Mouse (Mus musculus) ES-CJ7 (cell line): ENCODE data around the gene Rrnad1.
A peak's percentile ranks its signal among the peaks of the same experiment; 100 is the strongest.

Source experiments
- DNase-seq: peaks from one replicate; pipeline ENCODE4 v3.0.0; 2011; ENCODE audit warnings: low read depth, low spot score

The Rrnad1 gene

GRCm38 (mm10) chr3:87885281-87886003, 45.1 kb downstream of the Rrnad1 start, which contains the start of gene Prcc:
TSS of gene Prcc (minus strand) at chr3:87885608.
- DNase-seq, result peak; percentile 100

- DNase-seq, result peak; percentile 43
These were observed 45.7 kb downstream of the Rrnad1 start for GRCm38 (mm10) chr3:87884708-87885251.

- DNase-seq, result no peak
These were observed 46.2 kb downstream of the Rrnad1 start for GRCm38 (mm10) chr3:87884291-87884690.

GRCm38 (mm10) chr3:87877730-87878129, 52.8 kb downstream of the Rrnad1 start:
- DNase-seq, result no peak
